Mouse (Mus musculus) small intestine, adult 2 months (tissue): ENCODE measurements around the gene Il20rb. TPM values are rescaled to one million over a fixed set of nuclear protein-coding genes. Genes with fewer than 3 reads are reported as not detected.
A peak's percentile ranks its signal among the peaks of the same experiment; 100 is the strongest.

ENCODE experiments used
- H3K27ac ChIP-seq: fragments of 200-500 bp; 2 replicates; pipeline ENCODE4 v1.5.1; 2012; ENCODE audit warnings: low read depth, low read length, control low read depth, inconsistent platforms; ENCODE audit not compliant: insufficient read depth
- H3K27me3 ChIP-seq: fragments of 200-500 bp; 2 replicates; pipeline ENCODE4 v1.6.1; 2012; ENCODE audit warnings: mild to moderate bottlenecking, moderate library complexity, low read length, inconsistent platforms; ENCODE audit not compliant: control insufficient read depth, insufficient read depth
- H3K36me3 ChIP-seq: fragments of 200-500 bp; 2 replicates; pipeline ENCODE4 v1.6.1; 2012; ENCODE audit warnings: mild to moderate bottlenecking, low read length, control low read depth, inconsistent platforms; ENCODE audit not compliant: control insufficient read depth, insufficient read depth
- H3K4me1 ChIP-seq: fragments of 200-500 bp; 2 replicates; pipeline ENCODE4 v1.6.1; 2012; ENCODE audit warnings: low read length, inconsistent platforms, mixed read lengths; ENCODE audit not compliant: control insufficient read depth, insufficient read depth, insufficient read length
- H3K4me3 ChIP-seq: fragments of 200-500 bp; 2 replicates; pipeline ENCODE4 v1.5.1; 2012; ENCODE audit warnings: low read depth, mild to moderate bottlenecking, control low read depth, inconsistent platforms, low read length, moderate library complexity
- CTCF ChIP-seq: fragments of 200-500 bp; IDR thresholded peaks from 2 replicates; pipeline ENCODE4 v1.5.1; 2012; ENCODE audit warnings: low read depth, mild to moderate bottlenecking, control low read depth, inconsistent platforms, low read length, moderate library complexity, mixed read lengths; ENCODE audit not compliant: insufficient replicate concordance, insufficient read length; ENCODE audit errors: extremely low read depth
- POLR2A ChIP-seq: fragments of 200-500 bp; IDR thresholded peaks from 2 replicates; pipeline ENCODE4 v1.6.1; 2012; ENCODE audit warnings: low read depth, mild to moderate bottlenecking, control low read depth, inconsistent platforms, low read length, moderate library complexity
- WGBS: fragments of 180-500 bp; shearing (Covaris S2); methylation state at CpG from one replicate; pipeline ENCODE4 v1.1.7; 2018; 5-methylcytosine and 5-hydroxymethylcytosine counted together
- polyA plus RNA-seq: library from polyadenylated mRNA; depleted of rRNA; stranded (reverse); fragments of >200 nt; gene quantifications from 2 replicates; pipeline ENCODE4 v1.2.3, GENCODE M21; 2012

Il20rb gene
- polyA plus RNA-seq, 1 experiment = 1.1 TPM

DNA sequence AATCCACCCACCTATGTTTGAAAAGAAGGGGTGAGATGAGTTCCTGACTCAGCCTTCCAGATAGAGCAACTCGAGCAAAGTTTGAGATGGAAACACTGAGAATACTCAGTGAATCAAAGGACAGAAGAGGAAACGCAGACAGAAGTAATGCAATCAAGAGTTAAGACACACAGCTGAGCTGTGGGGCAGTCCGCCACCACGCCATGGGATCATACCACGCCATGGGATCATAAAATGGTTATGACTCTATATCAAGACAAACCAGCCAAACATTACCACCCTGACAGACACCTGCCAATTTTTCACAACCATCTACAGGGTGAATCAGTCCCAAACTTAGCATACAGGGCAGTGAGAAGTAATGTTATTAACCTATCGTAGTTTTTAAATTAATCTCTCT lies 2.4 kb upstream of the Il20rb start:
- no peaks in the 10 kb centered on the region for H3K27me3 ChIP-seq
- H3K4me3 ChIP-seq = no peak overlapping the region
- H3K4me1 ChIP-seq = peaks cover 15% of the 10 kb centered on the region; the same call in 1 of the 2 replicates
- H3K27ac ChIP-seq = peak overlapping the region; percentile 45
- TF ChIP-seq CTCF (no peak), POLR2A (no peak)
- H3K36me3 ChIP-seq = 0 out of 2 replicates have a peak, but pooled peaks cover 6% of the 10 kb centered on the region
- WGBS = 34% methylated on average over 6 of the region's 6 CpGs

GRCm38 (mm10) chr9:100488056-100488713 lies 1.6 kb upstream of the Il20rb start:
- 32% methylated on average over 7 of the region's 7 CpGs for WGBS
- TF ChIP-seq CTCF (no peak), POLR2A (no peak)
- Histone ChIP-seq H3K4me1 (peaks cover 15% of the 10 kb centered on the region; the same call in 1 of the 2 replicates), H3K36me3 (0 out of 2 replicates have a peak, but pooled peaks cover 4% of the 10 kb centered on the region), H3K4me3 (no peak overlapping the region), H3K27me3 (no peaks in the 10 kb centered on the region), H3K27ac (peak overlapping the region; percentile 45; the same call in 1 of the 2 replicates)

GRCm38 (mm10) chr9:100483318-100483717 lies 3.3 kb downstream of the Il20rb start:
- WGBS = 81% methylated on average over 5 of the region's 5 CpGs
- no peak overlapping the region for H3K27ac ChIP-seq
- 0 out of 2 replicates have a peak, but pooled peaks cover 3% of the 10 kb centered on the region for H3K36me3 ChIP-seq
- H3K27me3 ChIP-seq = no peaks in the 10 kb centered on the region
- H3K4me1 ChIP-seq = peaks cover 5% of the 10 kb centered on the region; the same call in 1 of the 2 replicates
- H3K4me3 ChIP-seq = no peak overlapping the region
- TF ChIP-seq CTCF (no peak), POLR2A (no peak)

DNA sequence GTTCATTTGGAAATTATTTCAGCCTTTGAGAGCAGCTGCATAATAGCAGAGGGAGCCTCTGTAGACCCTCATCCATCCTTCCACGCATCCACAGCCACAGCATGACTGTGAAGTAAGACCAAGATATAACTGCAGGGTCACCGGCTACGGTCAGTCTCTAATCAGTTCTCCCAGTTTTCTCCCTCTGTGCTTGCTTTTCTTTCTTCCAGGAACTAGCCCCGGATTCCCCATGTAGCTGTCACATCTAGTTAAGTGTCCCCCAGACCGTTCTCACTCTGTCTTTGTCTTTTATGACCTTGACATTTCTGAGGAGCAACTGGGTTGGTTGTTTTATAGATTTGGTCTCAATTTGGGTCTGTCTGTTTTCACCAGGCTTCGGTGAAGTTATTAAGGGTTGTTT lies 5.0 kb downstream of the Il20rb start:
- H3K36me3 ChIP-seq = 0 out of 2 replicates have a peak, but pooled peaks cover 3% of the 10 kb centered on the region
- H3K4me1 ChIP-seq = 0 out of 2 replicates have a peak, but pooled peaks cover 2% of the 10 kb centered on the region
- TF ChIP-seq CTCF = no peak
- TF ChIP-seq POLR2A = no peak
- WGBS = 79% methylated on average over 6 of the region's 6 CpGs
- H3K4me3 ChIP-seq = no peak overlapping the region
- H3K27ac ChIP-seq = no peak overlapping the region
- no peaks in the 10 kb centered on the region for H3K27me3 ChIP-seq

DNA sequence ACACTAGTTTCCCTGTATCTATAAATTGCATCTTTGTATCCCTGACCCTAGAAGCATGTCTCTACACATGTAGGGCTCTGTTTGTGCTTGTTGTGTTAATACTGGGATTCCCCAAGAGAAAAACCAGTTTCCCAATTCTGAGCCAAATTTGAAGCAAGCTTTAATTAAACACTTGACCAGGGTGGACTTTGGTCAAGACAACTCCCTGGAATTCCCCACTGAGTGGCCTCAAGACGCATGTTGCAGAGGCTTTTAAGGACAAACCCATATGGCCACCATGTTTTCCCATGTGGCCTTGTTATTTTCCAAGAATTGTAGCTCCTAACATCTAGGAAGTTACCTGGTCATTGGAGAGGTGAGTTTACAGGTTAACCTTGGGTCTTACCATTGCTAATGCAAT lies 12.5 kb downstream of the Il20rb start:
- Histone ChIP-seq H3K36me3 (no peaks in the 10 kb centered on the region), H3K4me3 (no peak overlapping the region), H3K27me3 (no peaks in the 10 kb centered on the region), H3K27ac (no peak overlapping the region), H3K4me1 (peaks cover 19% of the 10 kb centered on the region)
- no peak for TF ChIP-seq POLR2A
- TF ChIP-seq CTCF = no peak
- WGBS = 20% methylated on average over 1 of the region's 1 CpGs

DNA sequence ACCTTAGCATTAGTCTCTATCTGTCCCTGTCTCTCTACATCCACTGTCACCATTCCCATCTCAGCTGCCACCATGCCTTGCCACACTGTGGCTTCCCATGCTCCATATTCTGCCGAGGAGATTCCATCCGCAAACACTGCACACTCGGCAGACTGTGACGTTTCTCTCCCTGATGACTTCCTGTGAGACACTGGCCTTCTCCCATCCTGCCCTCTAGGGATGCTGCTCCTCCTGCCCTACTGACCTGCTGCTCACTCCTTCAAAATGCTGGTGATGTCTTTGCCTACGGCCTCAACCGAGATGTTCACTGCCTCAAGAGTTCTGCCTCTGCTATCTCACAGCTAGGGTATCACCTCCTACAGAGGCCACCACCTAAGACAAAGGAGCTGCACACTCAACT lies 13.2 kb downstream of the Il20rb start:
- Histone ChIP-seq H3K27me3 (no peaks in the 10 kb centered on the region), H3K4me3 (no peak overlapping the region)
- WGBS = 90% methylated on average over 6 of the region's 6 CpGs

DNA sequence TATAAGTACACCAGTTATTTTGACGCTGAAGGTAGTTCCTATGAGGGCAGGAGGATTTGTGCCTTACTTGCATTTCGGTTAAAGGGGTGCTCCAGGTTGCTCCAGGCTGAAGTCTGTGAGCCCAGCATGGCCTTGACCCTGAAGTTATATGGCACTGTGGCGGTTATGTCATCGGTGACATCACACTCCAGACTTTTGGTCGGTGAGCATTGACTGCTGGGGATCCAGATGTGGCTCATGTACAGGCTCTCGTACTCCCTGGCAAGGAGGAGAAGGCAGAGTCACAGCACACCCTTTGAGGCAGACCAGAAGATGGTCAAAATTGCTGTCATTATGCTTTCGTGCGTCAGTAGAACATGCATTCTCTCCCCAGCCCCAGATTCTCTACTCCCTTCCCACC lies 13.7 kb downstream of the Il20rb start:
- 96% methylated on average over 8 of the region's 8 CpGs for WGBS
- no peaks in the 10 kb centered on the region for H3K36me3 ChIP-seq
- H3K27ac ChIP-seq = no peak overlapping the region
- no peak overlapping the region for H3K4me3 ChIP-seq
- TF ChIP-seq POLR2A (no peak), CTCF (no peak)
- no peaks in the 10 kb centered on the region for H3K27me3 ChIP-seq
- H3K4me1 ChIP-seq = peaks cover 20% of the 10 kb centered on the region

More for the DNA sequence above, 13.2 kb downstream of the Il20rb start:
- TF ChIP-seq CTCF (no peak), POLR2A (no peak)
- no peaks in the 10 kb centered on the region for H3K36me3 ChIP-seq
- no peak overlapping the region for H3K27ac ChIP-seq
- H3K4me1 ChIP-seq = peaks cover 19% of the 10 kb centered on the region
